8 mouse cellular contexts compared by ENCODE assay signal in genomic region chr11:6475867-6476484, GRCm38 (mm10). TPM values are rescaled to one million over a fixed set of nuclear protein-coding genes. Genes with fewer than 3 reads are reported as not detected.
A peak's percentile ranks its signal among the peaks of the same experiment; 100 is the strongest.
DNase-seq lines count a peak whose midpoint lies in the region; ATAC-seq lines count a peak whose summit lies in the region.

Purb (minus strand) TSS chr11:6475917.

- WGBS in hindbrain, embryonic 12.5 days, result 1% methylated on average over 41 of the region's 76 CpGs

- no peaks in the 10 kb centered on the region for H3K9me3 ChIP-seq in hindbrain, embryonic 12.5 days (replicated peaks)

- peak within 1 kb of the TSS; percentile 97 for H3K4me3 ChIP-seq in hindbrain, embryonic 12.5 days

- no peaks in the 10 kb centered on the region for H3K27me3 ChIP-seq in hindbrain, embryonic 12.5 days

- H3K36me3 ChIP-seq in hindbrain, embryonic 12.5 days, result no peaks in the 10 kb centered on the region

- H3K27ac ChIP-seq in hindbrain, embryonic 12.5 days, result peak within 1 kb of the TSS; percentile 97

- peak; percentile 94 for ATAC-seq in hindbrain, embryonic 12.5 days (ENCODE audit: low FRiP score)

- peak; percentile 94 for DNase-seq in NIH3T3 (ENCODE audit: low read depth)
- peak; percentile 92 for DNase-seq in cerebellum, adult 9-11 months
- DNase-seq in frontal cortex, postnatal 10 days (ENCODE audit: low spot score in 2 of 2), result peak; percentile 86 to 91
- DNase-seq in layer of hippocampus, postnatal 14 days (ENCODE audit: low spot score in 2 of 2), result peak; percentile 90 to 91
- DNase-seq in lung, postnatal 10 days, result peak; percentile 93
- peak; percentile 87 for DNase-seq in ovary, postnatal 14 days (ENCODE audit: low spot score)
- DNase-seq in thymus, postnatal 10 days (ENCODE audit: low spot score in 2 of 2), result peak; percentile 85 to 95

- peaks cover 29% of the 10 kb centered on the region for H3K4me1 ChIP-seq in hindbrain, embryonic 12.5 days

- peak within 1 kb of the TSS; percentile 97 for H3K9ac ChIP-seq in hindbrain, embryonic 12.5 days

- H3K4me2 ChIP-seq in hindbrain, embryonic 12.5 days (replicated peaks), result peak within 1 kb of the TSS; percentile 66

RNA-seq across cellular contexts. Expression of gene Purb, which starts in this region (rescaled TPM):
- polyA plus RNA-seq in hindbrain, embryonic 12.5 days (2016; fragmentation: Nextera tagmentation; extraction: Ambion mirVana), result 17.2 and 18.3 TPM in 2 replicates
- 100 to 1,000 TPM; 258 to 283 TPM for total RNA-seq in layer of hippocampus, postnatal 14 days (2021)

Comparison
In these comparisons a context has a peak if more than half of its experiments do, and no peak if none do; other contexts are left out.
1. Peak in every context shown above with its lines: DNase-seq, ATAC-seq, H3K4me3 ChIP-seq and H3K27ac ChIP-seq.